Mouse (Mus musculus) neutrophil, adult 5-6 weeks (primary cell): ENCODE measurements around the gene Zfp592. TPM values are rescaled to one million over a fixed set of nuclear protein-coding genes. Genes with fewer than 3 reads are reported as not detected.

ENCODE experiments used
- ATAC-seq: fragments of 151-379, 151-347 bp; 2 replicates; pipeline ENCODE4 v1.8.0; 2017; ENCODE audit warnings: mild to moderate bottlenecking, moderate TSS enrichment; ENCODE audit not compliant: insufficient number of reproducible peaks, poor library complexity, low FRiP score, severe bottlenecking; ENCODE audit errors: extremely low read depth
- total RNA-seq: library from RNA; stranded (forward); fragments of 200-1000 nt; gene quantifications from 2 replicates; pipeline ENCODE4 v1.2.3, GENCODE M21; 2017

Gene Zfp592
- total RNA-seq, 1 experiment from 2014 or later: 69.0 TPM

DNA sequence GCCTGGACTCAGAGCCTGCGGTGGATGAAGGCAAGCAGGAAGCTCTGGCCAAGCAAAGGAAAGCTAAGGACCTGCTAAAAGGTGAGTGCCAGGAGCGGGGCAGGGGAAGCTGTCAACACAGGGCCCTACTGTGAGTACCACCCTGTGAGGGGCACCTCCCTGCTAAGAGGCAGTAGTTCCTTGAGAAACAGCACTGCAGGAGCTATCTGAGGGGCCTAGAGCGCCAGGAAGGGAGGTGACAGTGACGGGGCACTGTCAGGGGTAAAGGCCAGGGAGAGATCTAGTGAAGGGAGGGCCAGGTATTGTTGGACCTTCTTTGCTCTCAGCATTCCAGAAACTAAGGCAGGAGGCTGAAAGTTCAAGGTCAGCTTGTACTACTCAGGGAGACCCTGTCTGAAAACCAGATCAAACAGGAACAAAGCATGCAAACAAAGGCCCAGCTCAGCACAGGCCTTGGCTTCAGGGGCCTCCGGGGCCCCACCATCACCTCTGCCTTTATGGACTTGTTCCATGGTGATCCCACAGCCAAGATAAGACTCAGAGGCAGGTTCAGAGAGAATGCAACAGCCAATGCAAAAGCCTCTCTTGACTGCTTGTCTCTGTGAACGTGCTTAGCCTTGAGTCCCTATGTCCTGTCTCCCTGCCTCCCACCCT is 100.8 kb downstream of the Zfp592 start:
- no peak for ATAC-seq

Other genes starting within 250 kb of the Zfp592 start
- gene Iqgap1, start 167.7 kb upstream of the Zfp592 start, total RNA-seq: 756 and 768 TPM in 2 replicates
- gene Zscan2, start 132.8 kb upstream of the Zfp592 start, total RNA-seq: 10.8 TPM in 2 replicates
- gene Wdr73, start 92.4 kb upstream of the Zfp592 start, total RNA-seq: 13.9 and 15.0 TPM in 2 replicates
- gene Nmb, start 88.6 kb upstream of the Zfp592 start, total RNA-seq: 2.0 and 2.2 TPM in 2 replicates
- 182 and 199 TPM in 2 replicates for gene Sec11a, start 45.9 kb upstream of the Zfp592 start, total RNA-seq
- gene Alpk3, start 63.9 kb downstream of the Zfp592 start, total RNA-seq: 0.12 and 0.25 TPM in 2 replicates
- gene Slc28a1, start 121.1 kb downstream of the Zfp592 start, total RNA-seq: not detected in 2 replicates
- 9.5 and 9.8 TPM in 2 replicates for gene Pde8a, start 219.9 kb downstream of the Zfp592 start, total RNA-seq